Mouse (Mus musculus) liver, embryonic 11.5 days (tissue): ENCODE measurements around the gene Rtkn2. TPM values are rescaled to one million over a fixed set of nuclear protein-coding genes. Genes with fewer than 3 reads are reported as not detected.

Experiments used
- ATAC-seq: fragments of 200-750 bp; cut with Nextera tagmentation; replicated peaks from 2 replicates; pipeline ENCODE4 v1.8.0; 2017; ENCODE audit warnings: moderate number of reproducible peaks, mild to moderate bottlenecking, moderate TSS enrichment, moderate library complexity; ENCODE audit not compliant: low FRiP score
- DNase-seq: peaks from one replicate; pipeline ENCODE4 v3.0.0-alpha.2; 2017; ENCODE audit warnings: low spot score
- H3K27ac ChIP-seq: fragments of 300-500 bp; sonication (generic); 2 replicates; pipeline ENCODE4 v1.5.1; 2014; ENCODE audit warnings: mild to moderate bottlenecking, low read depth, low read length, control low read depth
- H3K27me3 ChIP-seq: fragments of 300-500 bp; sonication (generic); replicated peaks from 2 replicates; pipeline ENCODE4 v1.6.1; 2014; ENCODE audit warnings: low read length, mixed read lengths; ENCODE audit not compliant: control insufficient read depth, insufficient read depth
- H3K36me3 ChIP-seq: fragments of 300-500 bp; sonication (generic); 2 replicates; pipeline ENCODE4 v1.6.1; 2014; ENCODE audit warnings: mild to moderate bottlenecking, low read length, moderate library complexity, mixed read lengths; ENCODE audit not compliant: control insufficient read depth, insufficient read depth
- H3K4me1 ChIP-seq: fragments of 300-500 bp; sonication (generic); replicated peaks from 2 replicates; pipeline ENCODE4 v1.6.1; 2014; ENCODE audit warnings: low read length, mixed read lengths; ENCODE audit not compliant: control insufficient read depth, insufficient read depth
- H3K4me2 ChIP-seq: fragments of 300-500 bp; sonication (generic); 2 replicates; pipeline ENCODE4 v1.6.1; 2014; ENCODE audit warnings: mild to moderate bottlenecking, control low read depth, moderate library complexity
- H3K4me3 ChIP-seq: fragments of 300-500 bp; sonication (generic); 2 replicates; pipeline ENCODE4 v1.5.1; 2014; ENCODE audit warnings: low read depth, low read length, control low read depth
- H3K9ac ChIP-seq: fragments of 300-500 bp; sonication (generic); 2 replicates; pipeline ENCODE4 v1.6.1; 2014; ENCODE audit warnings: low read depth, low read length, control low read depth
- H3K9me3 ChIP-seq: fragments of 300-500 bp; sonication (generic); 2 replicates; pipeline ENCODE4 v1.6.1; 2016; ENCODE audit warnings: low read length, inconsistent platforms, mixed read lengths; ENCODE audit not compliant: control insufficient read depth
- WGBS: fragments of 180-500 bp; shearing (Covaris S2); extraction: QIAGEN DNeasy Blood & Tissue Kit; methylation state at CpG from one replicate; pipeline ENCODE4 v1.1.7; 2014; 5-methylcytosine and 5-hydroxymethylcytosine counted together
- polyA plus RNA-seq: library from polyadenylated mRNA; unstranded; fragments of >200 nt; fragmentation: Nextera tagmentation; extraction: Ambion mirVana; gene quantifications from 2 replicates; pipeline ENCODE4 v1.2.1, GENCODE M21; 2014

Gene Rtkn2
- 4.9 and 5.7 TPM in 2 replicates for polyA plus RNA-seq

DNA sequence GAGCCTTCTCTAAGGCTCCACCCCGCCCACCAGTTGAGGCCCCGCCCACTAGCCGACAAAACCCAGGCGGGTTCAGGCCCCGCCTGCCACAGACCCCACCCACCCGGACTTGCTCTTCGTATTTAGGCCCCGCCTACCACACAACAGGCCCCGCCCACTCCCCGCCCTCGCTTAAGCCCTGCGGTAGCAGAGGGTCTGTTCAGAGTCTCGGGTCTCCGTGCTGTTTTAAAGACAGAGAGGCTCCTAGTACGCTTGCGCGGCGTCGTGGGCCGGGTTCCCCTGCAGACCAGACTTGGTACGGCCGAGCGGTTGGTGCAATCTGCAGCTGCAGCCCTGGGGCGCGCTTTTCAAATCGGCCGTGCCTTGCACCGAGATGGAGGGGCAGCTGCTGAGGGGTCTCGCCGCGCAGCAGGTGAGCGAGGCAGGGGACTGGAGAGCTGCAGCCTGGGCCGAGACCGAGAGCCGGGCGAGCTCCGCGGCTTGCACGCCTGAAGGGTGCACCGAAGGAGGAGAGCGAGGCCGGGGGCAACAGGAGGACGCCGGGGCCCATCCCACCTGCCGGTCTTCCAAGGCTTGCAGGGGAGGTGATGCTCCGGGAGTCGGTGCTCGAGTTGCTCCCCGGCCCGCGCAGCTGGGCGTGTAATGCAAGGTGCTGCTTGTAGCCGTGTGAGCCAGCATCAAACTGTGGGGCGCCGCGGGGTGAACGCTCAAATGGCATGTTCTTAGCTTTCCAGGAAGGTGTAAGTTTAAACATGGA is at the start of gene Rtkn2:
TSS of gene Rtkn2 (plus strand) at position 170 of the 757 bp plus-strand sequence.
- peaks cover 4% of the 10 kb centered on the region for H3K4me1 ChIP-seq
- peak within 1 kb of the TSS; percentile 52 for H3K27ac ChIP-seq
- no peaks in the 10 kb centered on the region for H3K27me3 ChIP-seq
- peak within 1 kb of the TSS; percentile 83 for H3K4me3 ChIP-seq
- peak within 1 kb of the TSS; percentile 94 for H3K4me2 ChIP-seq
- WGBS, result under 1% methylated on average over 57 of the region's 57 CpGs
- H3K9ac ChIP-seq, result peak within 1 kb of the TSS; percentile 75
- DNase-seq, result peak; percentile 96
- ATAC-seq, result peak; percentile 96
- H3K36me3 ChIP-seq, result no peaks in the 10 kb centered on the region
- H3K9me3 ChIP-seq, result no peaks in the 10 kb centered on the region

GRCm38 (mm10) chr10:67931328-67931727 is 48.0 kb upstream of the Rtkn2 start:
- Histone ChIP-seq H3K27ac (no peak overlapping the region), H3K4me3 (no peak overlapping the region), H3K9ac (no peak overlapping the region), H3K4me1 (no peaks in the 10 kb centered on the region), H3K27me3 (no peaks in the 10 kb centered on the region), H3K4me2 (no peak overlapping the region), H3K9me3 (no peaks in the 10 kb centered on the region), H3K36me3 (no peaks in the 10 kb centered on the region)
- DNase-seq, result no peak
- 69% methylated on average over 4 of the region's 4 CpGs for WGBS
- ATAC-seq, result no peak

DNA sequence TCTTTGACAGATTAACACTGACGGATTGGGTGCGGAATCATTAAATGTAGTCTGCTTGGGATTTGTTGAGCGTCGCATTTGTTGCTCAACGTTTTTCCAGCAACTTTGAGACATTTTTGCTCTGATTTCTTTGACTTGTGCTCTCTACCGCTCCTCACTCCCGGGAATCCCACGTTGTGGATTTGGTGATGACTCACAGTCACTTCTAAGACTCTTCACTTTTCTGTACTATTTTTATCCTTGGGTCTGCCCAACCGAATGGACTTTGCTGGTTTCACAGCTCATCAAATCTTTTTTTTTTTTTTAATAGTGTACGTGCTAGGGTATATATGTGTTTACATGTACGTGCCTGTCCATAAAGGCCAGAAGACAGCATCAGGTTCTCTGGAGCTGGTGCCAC is 46.6 kb upstream of the Rtkn2 start:
- ATAC-seq (no peak), DNase-seq (no peak)
- H3K4me2 ChIP-seq, result no peak overlapping the region
- H3K9ac ChIP-seq, result no peak overlapping the region
- no peaks in the 10 kb centered on the region for H3K9me3 ChIP-seq
- H3K27ac ChIP-seq, result no peak overlapping the region
- no peaks in the 10 kb centered on the region for H3K36me3 ChIP-seq
- no peaks in the 10 kb centered on the region for H3K27me3 ChIP-seq
- WGBS, result 80% methylated on average over 11 of the region's 11 CpGs
- H3K4me3 ChIP-seq, result no peak overlapping the region
- no peaks in the 10 kb centered on the region for H3K4me1 ChIP-seq

DNA sequence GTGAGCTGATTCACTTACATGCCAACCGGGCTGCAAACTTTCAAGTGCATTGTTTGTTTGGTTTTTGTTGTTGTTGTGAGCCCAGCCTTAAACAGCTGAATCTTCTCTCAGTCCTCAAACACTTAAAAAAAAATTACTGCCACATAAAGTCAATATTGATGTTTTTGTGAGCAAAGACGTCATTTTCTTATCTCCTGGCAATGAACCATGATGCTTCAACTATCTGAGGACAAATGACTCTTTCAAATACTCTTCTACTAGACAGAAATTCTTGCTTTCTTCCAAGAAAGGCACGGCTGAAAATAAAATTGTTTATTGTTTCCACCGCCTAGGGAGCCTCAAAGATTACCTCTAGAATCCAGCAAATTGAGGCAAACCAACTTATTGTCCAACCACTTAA is 42.4 kb upstream of the Rtkn2 start:
- H3K27me3 ChIP-seq, result no peaks in the 10 kb centered on the region
- WGBS, result 68% methylated on average over 4 of the region's 4 CpGs
- no peak for DNase-seq
- H3K9me3 ChIP-seq, result no peaks in the 10 kb centered on the region
- H3K4me3 ChIP-seq, result no peak overlapping the region
- no peak overlapping the region for H3K4me2 ChIP-seq
- no peak for ATAC-seq
- no peak overlapping the region for H3K9ac ChIP-seq
- no peak overlapping the region for H3K27ac ChIP-seq
- no peaks in the 10 kb centered on the region for H3K4me1 ChIP-seq
- no peaks in the 10 kb centered on the region for H3K36me3 ChIP-seq

DNA sequence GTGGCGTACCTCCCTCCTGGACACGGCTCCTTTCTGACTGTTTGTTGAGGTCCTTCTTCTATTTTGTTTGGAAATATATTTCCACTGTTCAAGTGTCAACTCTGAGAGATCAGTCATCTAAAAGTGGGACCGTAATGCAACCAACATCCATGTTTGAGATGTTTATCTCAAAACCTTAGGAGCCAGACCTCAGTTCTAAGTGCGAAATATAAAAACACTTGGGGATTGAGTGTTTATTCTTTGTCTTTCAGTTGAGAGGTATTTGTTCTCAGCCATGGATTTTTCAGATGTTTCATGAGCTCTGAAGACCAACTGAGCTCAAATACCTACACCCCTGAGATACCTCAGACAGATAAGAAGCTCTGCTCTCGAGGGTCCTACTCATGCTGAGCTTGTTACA is 41.6 kb upstream of the Rtkn2 start:
- Histone ChIP-seq H3K27ac (no peak overlapping the region), H3K36me3 (no peaks in the 10 kb centered on the region), H3K9ac (no peak overlapping the region), H3K4me1 (no peaks in the 10 kb centered on the region), H3K27me3 (no peaks in the 10 kb centered on the region), H3K4me3 (no peak overlapping the region), H3K9me3 (no peaks in the 10 kb centered on the region), H3K4me2 (no peak overlapping the region)
- WGBS, result 81% methylated on average over 5 of the region's 5 CpGs
- ATAC-seq (no peak), DNase-seq (no peak)

DNA sequence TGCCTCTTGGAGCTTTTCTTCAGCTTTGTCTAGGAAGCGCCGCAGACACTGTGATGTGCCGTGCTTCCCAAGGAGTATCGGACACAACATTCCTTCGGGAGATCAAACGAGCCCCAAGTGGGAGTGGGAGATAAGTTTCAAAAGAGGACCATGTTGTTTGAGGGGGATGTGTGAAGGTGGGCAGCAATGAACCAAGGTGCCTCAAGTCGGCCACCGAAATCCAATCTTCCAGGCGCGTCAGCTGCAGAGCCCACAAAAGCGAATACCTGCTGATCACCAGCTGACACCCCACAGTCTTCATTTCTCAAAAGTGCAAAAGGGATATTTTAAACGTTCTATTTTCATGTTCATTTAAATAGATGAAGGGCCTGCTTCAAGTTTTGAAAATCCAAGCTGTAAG is 39.8 kb upstream of the Rtkn2 start:
- no peak overlapping the region for H3K4me3 ChIP-seq
- 69% methylated on average over 12 of the region's 12 CpGs for WGBS
- no peaks in the 10 kb centered on the region for H3K36me3 ChIP-seq
- ATAC-seq, result no peak
- H3K27ac ChIP-seq, result no peak overlapping the region
- H3K9me3 ChIP-seq, result no peaks in the 10 kb centered on the region
- no peak overlapping the region for H3K4me2 ChIP-seq
- H3K4me1 ChIP-seq, result no peaks in the 10 kb centered on the region
- H3K27me3 ChIP-seq, result no peaks in the 10 kb centered on the region
- DNase-seq, result no peak
- H3K9ac ChIP-seq, result no peak overlapping the region

DNA sequence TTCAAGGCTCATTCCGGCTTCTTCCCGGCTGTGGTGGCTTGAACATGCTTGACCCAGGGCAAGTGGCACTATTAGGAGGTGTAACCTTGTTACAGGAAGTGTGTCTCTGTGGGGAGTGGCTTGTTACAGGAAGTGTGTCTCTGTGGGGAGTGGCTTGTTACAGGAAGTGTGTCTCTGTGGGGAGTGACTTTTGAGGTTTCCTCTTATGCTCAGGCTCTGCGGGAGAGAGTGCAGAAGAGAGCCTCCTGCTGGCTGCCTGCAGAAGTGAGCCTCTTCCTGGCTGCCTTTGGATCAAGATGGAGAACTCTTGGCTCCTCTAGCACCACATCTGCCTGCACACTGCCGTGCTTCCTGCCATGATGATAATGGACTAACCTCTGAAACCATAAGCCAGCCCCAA is 35.9 kb upstream of the Rtkn2 start:
- ATAC-seq, result no peak
- H3K9ac ChIP-seq, result no peak overlapping the region
- no peak for DNase-seq
- H3K4me2 ChIP-seq, result no peak overlapping the region
- 81% methylated on average over 4 of the region's 4 CpGs for WGBS
- H3K4me1 ChIP-seq, result no peaks in the 10 kb centered on the region
- H3K27ac ChIP-seq, result no peak overlapping the region
- no peaks in the 10 kb centered on the region for H3K9me3 ChIP-seq
- no peaks in the 10 kb centered on the region for H3K36me3 ChIP-seq
- H3K4me3 ChIP-seq, result no peak overlapping the region
- H3K27me3 ChIP-seq, result no peaks in the 10 kb centered on the region

- ATAC-seq (no peak), DNase-seq (no peak)
- Histone ChIP-seq H3K4me2 (no peak overlapping the region), H3K9me3 (no peaks in the 10 kb centered on the region), H3K27ac (no peak overlapping the region), H3K9ac (no peak overlapping the region), H3K4me1 (no peaks in the 10 kb centered on the region), H3K4me3 (no peak overlapping the region), H3K36me3 (no peaks in the 10 kb centered on the region), H3K27me3 (no peaks in the 10 kb centered on the region)
- WGBS, result 51% methylated on average over 8 of the region's 8 CpGs
These were observed 29.2 kb upstream of the Rtkn2 start for GRCm38 (mm10) chr10:67950059-67950748.

DNA sequence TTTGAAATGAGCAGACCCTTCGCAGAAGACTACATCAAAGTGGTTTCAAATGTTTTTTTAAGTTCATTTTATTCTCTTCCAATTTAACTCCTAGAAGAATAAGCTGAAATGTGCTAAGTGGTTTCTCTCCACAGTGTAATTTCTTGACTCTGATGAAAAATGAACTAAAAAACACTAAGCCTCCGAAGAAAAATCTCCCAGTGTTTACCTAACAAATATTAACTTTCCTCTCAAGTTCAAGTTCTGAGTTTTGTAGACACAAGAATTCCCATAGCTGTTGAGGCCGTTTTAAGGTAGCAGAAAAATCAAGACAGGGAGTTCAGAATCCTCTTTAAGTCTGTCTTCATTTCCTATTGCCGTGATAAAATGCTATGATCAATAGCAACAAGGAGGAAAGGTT is 27.7 kb upstream of the Rtkn2 start:
- ATAC-seq (no peak), DNase-seq (no peak)
- Histone ChIP-seq H3K27me3 (no peaks in the 10 kb centered on the region), H3K9me3 (no peaks in the 10 kb centered on the region), H3K27ac (no peak overlapping the region), H3K36me3 (no peaks in the 10 kb centered on the region), H3K4me2 (no peak overlapping the region), H3K4me3 (no peak overlapping the region), H3K4me1 (no peaks in the 10 kb centered on the region), H3K9ac (no peak overlapping the region)
- WGBS, result 73% methylated on average over 4 of the region's 4 CpGs
